Mouse (Mus musculus) cortical plate, adult 2 months (tissue): ENCODE data around the gene Slco3a1.

Source experiments
- CTCF ChIP-seq: fragments of 200-500 bp; IDR thresholded peaks from 2 replicates; pipeline ENCODE4 v1.5.1; 2011; ENCODE audit warnings: mild to moderate bottlenecking, control low read depth, low read length; ENCODE audit not compliant: insufficient read depth; ENCODE audit errors: extremely low read depth
- POLR2A ChIP-seq: fragments of 200-500 bp; IDR thresholded peaks from 2 replicates; pipeline ENCODE4 v1.6.1; 2011; ENCODE audit warnings: mild to moderate bottlenecking, low read length, control low read depth; ENCODE audit not compliant: insufficient read depth; ENCODE audit errors: extremely low read depth

DNA sequence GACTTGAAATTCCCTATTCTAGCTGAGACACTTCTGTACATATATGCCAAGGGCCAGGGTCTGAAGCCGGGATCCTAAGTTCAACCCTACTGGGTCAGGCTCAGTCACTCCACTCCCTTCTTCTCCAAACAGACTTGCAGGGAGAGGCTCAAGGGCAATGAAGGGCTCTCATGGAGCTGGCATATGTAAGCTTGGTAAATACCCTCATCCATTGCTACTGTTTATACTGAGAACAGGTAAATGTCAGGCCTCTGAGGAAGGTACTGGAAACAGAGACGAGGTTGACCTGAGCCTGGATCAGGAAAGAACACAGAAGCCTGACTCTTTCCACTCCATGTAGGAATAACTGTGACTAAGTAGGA lies 70.6 kb downstream of the Slco3a1 start:
- TF ChIP-seq CTCF (no peak), POLR2A (no peak)
